Mouse (Mus musculus) cerebellum, postnatal 36 days (tissue): Measurements from ENCODE around the gene Slc25a16.

ENCODE experiments used
- DNase-seq, 2 experiments: peaks; one replicate each; pipeline ENCODE4 v3.0.0; 2021 to 2022; ENCODE audit warnings: mixed read lengths in 2 of 2

Slc25a16 gene

DNA sequence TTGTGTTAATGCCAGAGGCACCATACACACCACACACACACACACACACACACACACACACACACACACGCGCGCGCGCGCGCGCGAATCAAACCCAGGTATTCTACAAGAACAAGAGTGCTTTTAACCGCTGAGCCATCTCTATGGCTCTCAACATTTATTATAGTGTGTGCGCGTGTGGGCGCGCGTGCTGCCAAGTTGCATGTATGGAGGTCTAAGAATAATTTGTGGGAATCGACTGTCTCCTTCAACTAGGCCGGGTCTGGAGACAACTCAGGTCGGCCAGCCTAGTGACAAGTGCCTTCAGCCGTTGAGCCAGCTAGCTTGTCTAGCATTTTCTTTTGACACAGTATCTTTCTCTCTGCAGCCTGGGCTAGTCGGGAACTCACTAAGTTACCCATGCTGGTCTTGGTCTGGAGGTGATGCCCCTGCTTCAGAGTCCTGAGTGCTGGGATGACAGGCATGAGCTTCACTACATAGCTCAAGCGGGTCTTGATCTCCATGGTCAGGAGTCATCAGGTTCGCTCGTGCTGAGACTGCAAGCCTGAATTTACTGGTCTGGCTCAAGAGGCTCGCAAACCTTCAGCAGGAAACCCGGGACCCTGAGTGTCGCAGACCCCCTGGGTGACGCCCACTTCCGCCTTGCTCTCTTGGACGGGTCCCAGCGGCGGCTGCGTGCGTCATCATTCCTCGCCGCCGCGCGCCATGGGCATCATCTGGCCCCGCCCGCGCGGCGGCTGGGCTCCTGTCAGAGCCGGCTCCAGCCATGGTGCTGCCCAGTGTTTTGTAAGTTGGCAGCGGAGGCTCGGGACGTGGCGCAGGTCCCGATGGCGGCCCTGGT, at the start of gene Slc25a16:
Gene Slc25a16, plus strand, starts transcription at position 709 of the 841 bp plus-strand sequence.
- peak; percentile 92 to 93 for DNase-seq

DNA sequence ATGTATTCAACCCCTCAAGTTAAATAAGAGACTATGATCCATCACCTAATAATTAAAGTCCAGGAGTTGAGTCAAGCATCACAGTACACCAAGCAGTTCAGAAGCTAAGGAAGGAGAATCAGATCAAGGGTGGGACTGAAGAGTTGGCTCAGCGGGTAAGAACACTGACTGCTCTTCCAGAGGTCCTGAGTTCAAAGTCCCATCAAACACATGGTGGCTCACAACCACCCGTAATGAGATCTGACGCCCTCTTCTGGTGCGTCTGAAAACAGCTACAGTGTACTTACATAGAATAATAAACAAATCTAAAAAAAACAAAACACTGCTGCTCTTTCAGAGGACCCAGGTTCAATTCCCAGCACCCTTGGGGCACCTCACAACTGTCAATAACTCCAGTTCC, 45.6 kb upstream of the Slc25a16 start:
- no peak for DNase-seq

DNA sequence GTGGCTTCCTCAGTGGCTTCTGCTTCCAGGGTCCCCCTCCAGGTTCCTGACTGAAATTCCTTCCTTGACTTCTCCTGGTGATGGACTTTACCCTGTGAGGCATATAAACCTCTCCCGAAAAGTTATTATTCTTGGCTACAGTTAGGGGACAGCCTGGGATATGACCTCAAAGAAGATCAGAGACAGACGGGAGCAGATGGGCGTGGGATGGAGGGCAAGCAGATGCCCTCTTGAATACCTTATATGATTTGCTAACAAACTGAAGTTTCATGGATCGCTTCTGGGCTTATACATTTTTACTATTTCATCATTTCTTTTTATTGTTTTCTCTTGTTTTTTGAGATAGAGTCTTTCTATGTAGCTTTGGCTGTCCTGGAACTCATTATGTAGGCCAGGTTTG, 44.9 kb upstream of the Slc25a16 start:
- DNase-seq: no peak

DNA sequence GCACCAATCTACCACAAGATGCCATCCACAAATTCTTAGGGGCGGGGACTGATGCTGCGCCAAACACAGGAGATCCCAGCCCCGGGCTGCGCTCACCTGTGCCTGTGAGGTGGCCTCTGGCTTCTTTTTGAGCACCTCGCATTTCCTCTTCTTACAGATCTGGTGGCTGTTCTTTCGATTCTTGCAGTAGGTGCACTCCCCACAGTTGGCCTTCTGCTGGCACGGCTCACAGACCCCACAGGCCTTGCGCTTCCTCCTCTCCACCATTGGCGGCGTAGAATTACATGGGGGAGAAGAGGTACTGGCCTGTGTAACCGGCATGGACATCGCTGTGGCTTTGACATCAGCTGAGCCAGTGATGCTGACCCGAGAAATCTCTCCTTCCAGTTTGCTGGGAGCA, 42.4 kb upstream of the Slc25a16 start:
- DNase-seq: no peak

DNA sequence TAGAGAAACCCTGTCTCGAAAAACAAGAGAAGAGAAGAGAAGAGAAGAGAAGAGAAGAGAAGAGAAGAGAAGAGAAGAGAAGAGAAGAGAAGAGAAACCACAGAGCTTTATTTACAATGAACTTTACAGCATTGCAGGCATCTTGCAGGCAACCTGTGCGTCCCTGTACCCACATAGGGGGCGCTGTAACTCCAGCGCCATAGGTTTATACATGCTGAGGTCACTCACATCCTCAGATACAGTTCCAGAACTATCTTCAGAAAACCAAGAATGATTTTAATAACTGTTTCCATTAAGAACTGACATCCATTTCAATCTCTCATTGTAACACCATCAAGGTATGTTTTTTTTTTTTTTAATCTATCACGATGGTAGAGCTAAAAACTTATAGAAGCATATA, 39.2 kb upstream of the Slc25a16 start:
- DNase-seq: no peak

DNA sequence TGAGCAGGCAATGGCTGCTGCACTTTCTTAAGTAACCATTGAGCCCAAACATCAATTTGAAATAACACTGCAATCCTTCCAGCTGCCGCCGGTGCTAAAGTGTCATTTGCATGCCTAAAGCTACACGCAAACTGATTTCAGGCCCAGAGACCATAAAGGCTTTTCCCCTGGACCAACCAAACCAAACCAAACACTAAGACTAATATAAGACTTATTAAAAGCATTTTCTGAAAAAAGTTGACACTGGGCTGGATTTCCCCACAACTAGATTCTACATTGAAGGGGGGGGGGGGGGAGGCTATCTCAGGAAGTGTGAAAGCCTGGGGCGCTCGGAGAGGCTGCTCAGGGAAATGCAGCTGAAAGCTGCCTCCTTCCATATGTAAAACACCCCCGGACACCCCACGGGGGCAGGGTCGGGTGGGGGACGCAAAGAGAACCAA, 36.5 kb upstream of the Slc25a16 start:
- DNase-seq: no peak

DNA sequence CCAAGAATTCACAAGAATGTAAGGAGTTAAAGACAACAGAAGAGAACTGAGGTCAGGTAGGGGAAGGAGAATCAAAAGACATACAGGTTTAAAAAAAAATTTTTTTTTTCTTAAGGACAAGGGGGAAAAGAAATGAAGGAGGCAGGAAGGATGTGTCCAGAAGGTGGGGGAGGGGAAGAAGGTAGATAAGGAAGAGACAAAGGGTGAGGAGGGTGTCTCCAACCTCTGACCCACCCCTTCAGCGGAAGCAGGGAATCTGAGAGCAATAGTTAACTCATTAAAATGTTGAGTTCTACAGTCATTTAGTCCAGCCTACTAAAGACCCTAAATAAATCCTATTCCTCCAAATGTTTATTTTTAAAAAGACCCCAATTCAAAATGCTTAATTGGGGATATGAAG, 35.9 kb upstream of the Slc25a16 start:
- no peak for DNase-seq

DNA sequence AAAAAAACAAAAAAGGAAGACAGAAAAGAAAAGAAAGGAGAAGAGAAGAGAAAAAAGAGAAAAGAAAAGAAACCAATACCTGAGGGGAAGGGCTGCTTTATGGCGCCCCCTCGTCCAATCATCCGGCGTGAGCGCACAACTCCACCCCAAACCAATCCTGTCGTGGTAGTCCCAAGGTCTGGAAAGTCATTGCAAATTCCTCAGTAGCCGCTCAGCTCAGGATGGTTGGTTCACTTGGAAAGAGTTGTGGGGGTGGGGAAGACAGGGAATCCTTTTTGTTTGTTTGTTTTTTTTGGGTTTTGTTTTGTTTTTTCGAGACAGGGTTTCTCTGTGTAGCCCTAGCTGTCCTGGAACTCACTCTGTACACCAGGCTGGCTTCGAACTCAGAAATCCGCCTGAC, 35.0 kb upstream of the Slc25a16 start:
- DNase-seq: no peak

DNA sequence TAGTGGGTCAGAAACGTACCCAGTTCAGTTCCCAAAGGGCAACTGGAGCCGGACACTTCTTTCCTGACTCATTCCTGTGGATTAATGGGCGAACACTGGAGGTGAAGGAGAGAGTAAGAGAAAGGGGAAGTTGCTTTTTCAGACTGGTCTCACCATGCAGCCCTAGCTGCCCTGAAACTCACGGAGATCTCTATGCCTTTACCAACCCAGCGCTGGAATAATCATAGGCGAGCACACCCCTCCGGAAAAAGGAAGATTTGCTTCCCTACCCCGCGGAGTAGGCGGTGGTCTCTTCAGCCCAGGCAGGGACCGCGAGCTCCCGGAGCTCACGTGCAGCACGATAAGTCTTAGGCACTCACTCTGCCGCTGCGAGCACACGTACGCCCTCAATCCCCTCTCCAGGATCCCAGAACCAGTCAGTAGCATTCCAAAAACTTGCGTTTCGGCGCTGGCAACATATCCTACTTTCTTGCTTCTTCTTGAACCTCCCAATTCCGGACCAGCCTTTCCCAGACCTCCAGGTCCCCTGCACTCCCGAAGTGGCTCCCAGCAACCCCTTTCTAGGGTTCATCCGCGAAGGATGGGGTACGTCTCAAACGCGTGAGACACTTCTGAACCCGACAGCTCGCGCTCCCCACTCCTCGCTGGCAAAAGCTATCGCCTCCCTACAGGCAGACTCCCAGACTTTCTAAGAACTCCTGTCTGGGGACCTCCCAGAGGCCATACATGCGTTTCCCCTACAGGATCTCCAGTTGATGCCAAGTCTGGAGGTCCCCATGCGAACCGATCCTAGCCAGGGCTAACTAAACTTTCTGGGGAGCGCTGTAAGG, 34.2 kb upstream of the Slc25a16 start:
- DNase-seq: no peak

DNA sequence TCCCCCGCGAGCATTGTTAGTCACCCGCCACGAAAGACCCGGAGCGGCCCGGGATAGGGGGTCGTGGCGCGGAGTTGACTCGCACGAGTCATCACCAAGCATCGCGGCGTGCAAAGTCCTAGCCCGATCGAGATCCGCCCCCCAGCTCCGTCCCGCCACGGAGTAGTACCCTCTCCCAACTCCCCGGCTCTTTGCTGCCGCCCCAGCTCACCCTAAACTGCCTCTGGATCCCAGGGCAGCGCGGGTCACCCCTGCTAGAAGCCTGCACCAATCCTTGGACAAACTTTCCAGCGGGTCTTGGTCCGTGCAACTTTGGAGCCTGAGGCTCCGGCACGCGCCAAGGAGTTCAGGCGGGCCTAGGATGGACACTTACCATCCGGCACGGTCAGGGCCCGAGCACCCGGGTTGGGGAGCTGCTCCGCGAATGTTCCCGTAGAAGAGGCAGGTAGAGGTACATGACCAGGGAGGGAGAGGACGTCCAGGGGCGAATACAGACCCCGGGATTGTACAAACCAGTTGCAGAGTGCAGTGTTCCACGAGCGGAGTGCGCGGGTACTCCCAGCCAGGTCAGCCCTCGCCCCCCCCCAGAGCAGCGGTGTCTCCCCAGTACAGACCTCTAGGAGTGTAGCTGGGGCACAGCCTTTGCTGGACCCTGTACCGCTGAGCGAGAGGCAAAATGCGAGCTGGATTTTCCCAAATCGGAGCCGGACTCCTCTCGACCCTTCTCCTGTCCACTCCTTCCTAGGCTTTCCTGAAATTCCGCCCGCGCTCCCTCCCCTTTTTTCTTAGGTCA, 33.4 kb upstream of the Slc25a16 start:
- peak; percentile 67 to 73 for DNase-seq

DNA sequence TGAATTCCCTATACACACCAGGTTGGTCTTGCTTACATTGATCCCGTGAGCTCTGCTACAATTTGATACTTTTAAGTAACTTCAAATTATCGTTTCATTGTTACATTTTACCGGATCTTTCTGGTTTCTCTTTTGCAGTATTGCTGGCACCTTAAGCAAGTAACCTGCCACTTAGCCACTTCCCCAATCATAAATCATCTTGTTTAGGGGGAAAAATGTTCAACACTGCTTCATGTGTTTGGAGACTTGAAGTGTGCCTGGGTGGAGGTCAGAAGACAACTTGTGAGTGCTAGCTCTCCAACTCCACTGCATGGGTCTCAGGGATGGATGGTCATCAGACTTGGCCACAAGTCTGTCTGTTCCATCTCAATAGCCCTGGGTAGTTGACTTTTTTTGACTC, 29.4 kb upstream of the Slc25a16 start:
- DNase-seq: no peak

DNA sequence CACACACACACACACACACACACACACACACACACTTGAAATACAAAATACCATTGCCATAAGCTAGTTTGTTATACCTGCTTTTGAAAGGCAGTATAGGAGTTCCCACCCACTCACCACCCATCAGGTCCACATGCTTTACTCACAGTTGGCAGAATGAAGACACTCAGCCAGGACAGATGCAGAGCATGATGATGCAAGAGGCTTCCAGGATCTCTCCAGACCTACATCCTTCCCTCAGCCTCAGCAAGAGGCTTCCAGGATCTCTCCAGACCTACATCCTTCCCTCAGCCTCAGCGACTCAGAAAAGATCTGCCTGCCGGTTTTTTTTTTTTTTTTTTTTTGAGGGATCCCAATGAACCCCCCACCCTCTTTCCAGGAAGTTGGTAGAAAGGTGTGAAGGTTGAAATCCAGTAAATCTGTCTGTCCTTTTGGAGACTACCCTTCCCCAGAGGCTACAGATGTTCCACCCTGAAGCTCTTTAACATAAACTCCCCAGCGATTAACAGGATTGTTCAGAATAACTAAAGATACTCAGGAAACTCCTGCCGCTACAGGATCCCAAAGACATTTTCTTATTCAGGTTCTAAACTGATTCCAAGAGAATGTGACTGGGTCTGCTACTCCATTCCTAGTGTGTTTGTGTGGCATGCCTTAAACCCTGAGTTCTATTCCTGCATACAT, 27.7 kb upstream of the Slc25a16 start:
- no peak for DNase-seq

DNA sequence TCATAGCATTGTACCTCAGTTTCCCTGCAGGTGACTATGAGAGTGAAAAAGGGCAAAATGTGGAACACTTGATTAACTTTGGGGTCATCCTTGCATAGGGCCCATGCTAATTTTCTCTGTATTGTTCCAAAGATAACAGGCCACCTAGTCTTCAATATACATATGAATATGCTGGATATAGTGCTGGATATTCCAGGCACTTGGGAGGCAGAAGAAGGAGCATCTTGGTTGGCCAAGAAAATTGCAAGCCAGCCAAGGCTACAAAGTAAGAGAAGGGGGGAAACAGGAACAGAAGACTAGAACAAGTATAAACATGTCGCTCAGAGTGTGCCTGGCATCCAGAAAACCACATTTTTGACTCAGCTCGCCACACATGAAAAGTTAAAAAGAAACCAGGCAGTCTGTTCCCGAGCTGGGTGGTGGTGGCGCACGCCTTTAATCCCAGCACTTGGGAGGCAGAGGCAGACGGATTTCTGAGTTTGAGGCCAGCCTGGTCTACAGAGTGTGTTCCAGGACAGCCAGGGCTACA, 27.0 kb upstream of the Slc25a16 start:
- no peak for DNase-seq

DNA sequence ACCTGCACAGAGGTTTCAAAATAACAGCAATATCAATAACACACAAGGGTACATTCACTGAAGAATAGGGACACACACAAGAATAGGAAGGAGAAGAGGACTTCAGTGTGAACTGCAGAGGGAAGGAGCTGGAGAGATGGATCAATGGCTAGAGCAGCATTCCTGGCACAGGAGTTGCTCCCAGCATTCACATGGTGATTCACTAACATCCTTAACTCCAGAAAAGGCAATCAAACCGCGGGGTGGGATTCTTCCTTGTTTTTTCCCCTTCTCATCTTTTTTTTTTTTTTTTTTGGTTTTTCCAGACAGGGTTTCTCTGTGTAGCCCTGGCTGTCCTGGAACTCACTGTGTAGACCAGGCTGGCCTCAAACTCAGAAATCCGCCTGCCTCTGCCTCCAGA, 26.0 kb upstream of the Slc25a16 start:
- DNase-seq: no peak

DNA sequence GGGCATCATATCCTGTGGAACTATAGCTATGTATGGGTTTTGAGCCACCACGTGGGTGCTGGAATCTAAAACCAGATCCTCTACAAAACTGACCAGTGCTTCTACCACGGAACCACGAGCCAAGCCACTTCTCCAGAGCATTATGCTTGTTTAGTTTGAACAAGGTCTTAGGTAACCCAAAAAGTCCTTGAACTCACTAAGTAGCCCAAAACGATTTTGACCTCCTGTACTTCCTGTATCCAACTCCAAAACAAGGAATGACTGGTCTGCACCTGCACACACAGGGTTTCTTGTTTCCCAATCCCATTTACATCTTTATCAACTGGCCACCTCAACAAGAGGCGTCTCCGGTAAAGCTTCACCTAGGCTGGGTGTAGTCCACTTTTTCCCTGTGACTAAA, 25.0 kb upstream of the Slc25a16 start:
- DNase-seq: no peak

DNA sequence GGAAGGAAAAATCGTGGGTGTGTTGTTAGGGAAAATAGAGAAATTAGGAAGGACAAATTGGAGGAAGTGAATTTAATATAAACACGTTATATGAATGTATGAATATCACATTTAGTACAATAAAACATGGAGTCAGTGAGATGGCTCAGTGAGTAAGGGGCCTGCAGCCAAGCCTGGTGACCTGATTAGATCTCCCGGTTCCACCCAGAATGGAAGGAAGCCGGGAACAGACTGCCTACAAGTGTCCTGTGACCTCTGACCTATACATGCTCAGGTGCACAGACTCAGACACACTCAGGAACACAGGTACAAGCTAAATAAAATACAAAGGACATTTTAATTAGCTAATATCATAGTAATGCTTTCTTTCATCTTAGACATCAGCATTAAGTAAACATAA, 24.4 kb upstream of the Slc25a16 start:
- no peak for DNase-seq

DNA sequence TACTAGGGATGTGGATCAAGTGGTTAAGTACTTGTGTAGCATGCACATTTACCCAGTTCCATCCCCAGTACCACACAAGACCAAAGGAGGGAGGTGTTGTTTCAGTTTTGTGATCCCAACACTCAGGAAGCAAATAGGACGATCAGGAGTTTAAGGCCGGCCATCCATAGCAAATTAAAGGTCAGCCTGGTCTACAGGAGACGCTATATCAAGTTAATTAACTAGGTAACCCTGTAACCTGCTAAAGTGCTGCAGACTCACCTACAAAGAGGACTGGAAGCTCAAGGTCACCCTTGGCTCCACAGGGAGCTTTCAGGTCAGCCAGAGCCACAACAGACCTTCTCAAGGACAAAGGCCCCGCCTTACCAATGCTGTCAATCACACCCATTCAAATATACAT, 23.7 kb upstream of the Slc25a16 start:
- DNase-seq: no peak

DNA sequence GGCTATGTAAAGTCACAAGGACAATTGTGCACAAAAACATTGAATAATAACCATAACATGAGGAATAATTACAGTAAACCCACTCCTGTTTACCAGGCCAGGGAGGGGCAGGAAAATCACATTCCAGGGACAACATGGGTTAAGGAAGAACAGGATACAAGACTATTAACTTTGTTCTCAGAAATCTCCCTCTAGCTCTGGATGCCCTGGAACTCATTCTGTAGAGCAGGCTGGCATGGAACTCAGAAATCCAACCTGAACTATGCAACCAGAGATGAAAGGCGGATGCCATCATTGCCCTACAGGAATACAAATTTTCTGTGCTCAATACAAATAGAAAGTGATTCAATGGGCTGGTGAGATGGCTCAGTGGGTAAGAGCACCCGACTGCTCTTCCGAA, 23.0 kb upstream of the Slc25a16 start:
- DNase-seq: no peak

DNA sequence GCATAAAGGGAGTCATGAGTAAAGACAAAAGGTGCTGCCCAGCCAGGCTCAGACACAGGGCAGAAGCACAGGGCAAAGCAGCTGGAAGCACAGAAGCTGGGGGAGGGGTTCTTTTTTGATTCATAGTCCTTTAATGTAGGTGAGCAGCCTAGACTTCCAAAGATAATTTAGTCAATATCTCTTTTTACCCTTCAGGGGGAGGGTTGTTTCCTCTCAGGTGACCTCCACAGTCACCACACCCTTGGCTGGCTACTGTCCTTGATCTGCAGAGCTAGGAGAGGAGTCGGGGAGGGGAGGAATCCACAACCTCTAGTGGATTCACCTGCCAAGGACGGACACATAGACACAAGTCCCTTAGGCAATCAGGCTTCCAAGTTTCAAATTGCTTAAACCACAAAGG, 22.4 kb upstream of the Slc25a16 start:
- DNase-seq: no peak

DNA sequence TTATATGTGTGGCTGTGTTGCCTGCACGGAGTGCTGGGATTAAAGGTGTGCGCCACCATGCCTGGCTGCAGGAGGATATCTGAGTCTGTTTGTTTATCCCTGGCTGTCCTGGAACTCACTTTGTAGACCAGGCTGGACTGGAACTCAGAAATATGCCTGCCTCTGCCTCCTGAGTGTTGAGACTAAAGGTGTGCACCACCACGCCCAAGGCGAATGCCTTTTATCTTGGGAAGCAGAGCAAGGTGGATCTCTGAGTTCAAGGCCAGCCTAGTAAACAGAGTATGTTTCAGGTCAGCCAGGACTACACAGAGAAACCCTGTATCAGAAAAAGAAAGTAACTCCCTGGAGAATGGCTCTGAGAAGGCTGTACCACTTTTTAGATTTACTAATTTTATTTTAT, 20.3 kb upstream of the Slc25a16 start:
- DNase-seq: no peak

DNA sequence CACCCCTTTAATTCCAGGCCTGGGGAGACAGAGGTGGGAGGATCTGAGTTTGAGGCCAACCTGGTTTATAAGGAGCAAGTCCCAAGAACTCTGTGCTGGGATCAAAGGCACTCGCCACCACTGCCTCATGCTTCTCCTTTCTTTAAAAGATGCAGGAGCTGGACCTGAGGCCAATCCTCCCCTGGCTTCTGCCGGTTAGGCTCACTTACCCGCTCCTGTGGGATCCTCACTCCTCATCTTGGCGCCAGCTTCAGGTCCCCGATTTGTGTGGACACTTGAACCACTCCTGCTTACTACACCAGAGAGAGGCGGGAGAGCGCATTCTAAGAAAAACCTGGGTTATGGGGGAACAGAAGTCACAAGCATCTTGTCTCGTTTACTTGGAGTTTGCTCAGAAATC, 18.6 kb upstream of the Slc25a16 start:
- DNase-seq: no peak

DNA sequence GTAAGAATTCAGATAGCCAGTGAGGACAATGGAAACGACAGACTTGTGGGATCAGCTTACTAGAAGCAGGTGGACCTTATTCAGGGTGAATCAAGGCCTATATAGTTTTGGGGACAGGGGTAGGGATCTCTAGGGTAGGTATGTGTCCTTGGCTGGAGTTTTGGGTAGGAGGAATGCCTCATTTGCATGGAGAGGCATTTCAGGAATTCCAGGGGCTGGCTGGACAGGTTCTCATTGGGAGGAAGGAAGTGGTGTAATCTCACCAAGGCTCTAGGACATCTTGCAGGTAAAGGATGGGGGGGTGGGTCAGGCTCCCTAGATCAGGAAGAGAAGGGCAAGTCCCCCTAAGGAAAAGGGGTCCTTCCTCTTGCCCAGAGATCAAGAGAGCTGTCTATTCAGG, 17.6 kb upstream of the Slc25a16 start:
- no peak for DNase-seq
